Mouse (Mus musculus) heart, embryonic 16.5 days (tissue): ENCODE measurements around the gene Trabd2b. TPM values are rescaled to one million over a fixed set of nuclear protein-coding genes. Genes with fewer than 3 reads are reported as not detected.

Source experiments
- ATAC-seq: fragments of 200-750 bp; cut with Nextera tagmentation; replicated peaks from 2 replicates; pipeline ENCODE4 v1.8.0; 2017; ENCODE audit warnings: moderate number of reproducible peaks; ENCODE audit not compliant: insufficient read depth, low FRiP score; ENCODE audit errors: extremely low read depth
- H3K27ac ChIP-seq: fragments of 300-500 bp; sonication (generic); 2 replicates; pipeline ENCODE4 v1.5.1; 2014; ENCODE audit warnings: mild to moderate bottlenecking, low read length, control low read depth, moderate library complexity
- H3K27me3 ChIP-seq: fragments of 300-500 bp; sonication (generic); 2 replicates; pipeline ENCODE4 v1.6.1; 2014; ENCODE audit warnings: low read length, mixed read lengths; ENCODE audit not compliant: control insufficient read depth, insufficient read depth
- H3K36me3 ChIP-seq: fragments of 300-500 bp; sonication (generic); 2 replicates; pipeline ENCODE4 v1.6.1; 2014; ENCODE audit not compliant: control insufficient read depth, insufficient read depth
- H3K4me1 ChIP-seq: fragments of 300-500 bp; sonication (generic); 2 replicates; pipeline ENCODE4 v1.6.1; 2014; ENCODE audit warnings: low read length, mixed read lengths; ENCODE audit not compliant: control insufficient read depth, insufficient read depth
- H3K4me2 ChIP-seq: fragments of 300-500 bp; sonication (generic); 2 replicates; pipeline ENCODE4 v1.6.1; 2014; ENCODE audit warnings: low read depth, mild to moderate bottlenecking, control low read depth, low read length
- H3K4me3 ChIP-seq: fragments of 300-500 bp; sonication (generic); 2 replicates; pipeline ENCODE4 v1.5.1; 2014; ENCODE audit warnings: mild to moderate bottlenecking, control low read depth, low read length
- H3K9ac ChIP-seq: fragments of 300-500 bp; sonication (generic); 2 replicates; pipeline ENCODE4 v1.6.1; 2014; ENCODE audit warnings: low read length, control low read depth
- H3K9me3 ChIP-seq: fragments of 300-500 bp; sonication (generic); replicated peaks from 2 replicates; pipeline ENCODE4 v1.6.1; 2016; ENCODE audit warnings: low read length; ENCODE audit not compliant: control insufficient read depth
- WGBS: fragments of 180-500 bp; shearing (Covaris S2); extraction: QIAGEN DNeasy Blood & Tissue Kit; methylation state at CpG from one replicate; pipeline ENCODE4 v1.1.7; 2014; 5-methylcytosine and 5-hydroxymethylcytosine counted together
- polyA plus RNA-seq: library from polyadenylated mRNA; unstranded; fragments of >200 nt; fragmentation: Nextera tagmentation; extraction: Ambion mirVana; gene quantifications from 2 replicates; pipeline ENCODE4 v1.2.1, GENCODE M21; 2015

Trabd2b gene
- polyA plus RNA-seq, 1 experiment from 2014 or later = 3.4 TPM

DNA sequence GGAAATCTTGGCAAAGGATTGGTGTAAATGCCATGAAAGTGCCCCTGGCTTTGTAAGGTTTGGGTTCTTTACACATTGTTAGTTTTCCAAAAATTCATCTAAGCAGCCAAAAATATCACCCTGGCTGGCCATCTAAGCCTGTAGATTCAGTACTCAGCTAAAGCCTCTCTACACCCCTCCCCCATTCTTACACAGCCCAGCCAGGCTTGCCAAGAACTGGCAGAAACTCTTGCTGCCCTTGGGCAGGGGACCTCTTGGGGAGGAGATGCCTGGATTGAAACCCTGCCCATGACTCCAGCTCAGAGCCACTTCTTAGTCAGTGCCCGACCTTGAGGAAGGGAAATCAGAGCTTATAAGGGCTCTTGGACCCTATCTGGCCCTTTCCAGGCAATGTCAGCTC, 207.6 kb downstream of the Trabd2b start:
- ATAC-seq = 0 out of 2 replicates have a peak, but pooled peaks have one; percentile 33
- H3K27me3 ChIP-seq = peaks cover 6% of the 10 kb centered on the region; the same call in 1 of the 2 replicates
- no peak overlapping the region for H3K27ac ChIP-seq

GRCm38 (mm10) chr4:114615765-114616164, 209.2 kb downstream of the Trabd2b start:
- Histone ChIP-seq H3K4me1 (peaks cover 33% of the 10 kb centered on the region), H3K4me3 (no peak overlapping the region), H3K27ac (peak overlapping the region; percentile 41), H3K27me3 (peaks cover 4% of the 10 kb centered on the region; the same call in 1 of the 2 replicates), H3K36me3 (no peaks in the 10 kb centered on the region), H3K9ac (no peak overlapping the region), H3K9me3 (no peaks in the 10 kb centered on the region), H3K4me2 (no peak overlapping the region)
- 50% methylated on average over 4 of the region's 4 CpGs for WGBS
- peak; percentile 65; the same call in 1 of the 2 replicates for ATAC-seq

More for the DNA sequence above, 207.6 kb downstream of the Trabd2b start:
- 42% methylated on average over 1 of the region's 1 CpGs for WGBS
- no peak overlapping the region for H3K4me2 ChIP-seq
- H3K4me1 ChIP-seq = peaks cover 24% of the 10 kb centered on the region
- H3K4me3 ChIP-seq = no peak overlapping the region
- H3K36me3 ChIP-seq = no peaks in the 10 kb centered on the region
- no peak overlapping the region for H3K9ac ChIP-seq
- H3K9me3 ChIP-seq = no peaks in the 10 kb centered on the region

- no peak overlapping the region for H3K9ac ChIP-seq
- H3K27ac ChIP-seq = peak overlapping the region; percentile 41
- no peak overlapping the region for H3K4me2 ChIP-seq
- H3K9me3 ChIP-seq = no peaks in the 10 kb centered on the region
- no peaks in the 10 kb centered on the region for H3K36me3 ChIP-seq
- ATAC-seq = peak; percentile 56
- H3K27me3 ChIP-seq = peaks cover 5% of the 10 kb centered on the region
- H3K4me1 ChIP-seq = peaks cover 18% of the 10 kb centered on the region
- H3K4me3 ChIP-seq = no peak overlapping the region
- WGBS = 49% methylated on average over 5 of the region's 5 CpGs
Measured at GRCm38 (mm10) chr4:114622929-114623328, 216.4 kb downstream of the Trabd2b start.

DNA sequence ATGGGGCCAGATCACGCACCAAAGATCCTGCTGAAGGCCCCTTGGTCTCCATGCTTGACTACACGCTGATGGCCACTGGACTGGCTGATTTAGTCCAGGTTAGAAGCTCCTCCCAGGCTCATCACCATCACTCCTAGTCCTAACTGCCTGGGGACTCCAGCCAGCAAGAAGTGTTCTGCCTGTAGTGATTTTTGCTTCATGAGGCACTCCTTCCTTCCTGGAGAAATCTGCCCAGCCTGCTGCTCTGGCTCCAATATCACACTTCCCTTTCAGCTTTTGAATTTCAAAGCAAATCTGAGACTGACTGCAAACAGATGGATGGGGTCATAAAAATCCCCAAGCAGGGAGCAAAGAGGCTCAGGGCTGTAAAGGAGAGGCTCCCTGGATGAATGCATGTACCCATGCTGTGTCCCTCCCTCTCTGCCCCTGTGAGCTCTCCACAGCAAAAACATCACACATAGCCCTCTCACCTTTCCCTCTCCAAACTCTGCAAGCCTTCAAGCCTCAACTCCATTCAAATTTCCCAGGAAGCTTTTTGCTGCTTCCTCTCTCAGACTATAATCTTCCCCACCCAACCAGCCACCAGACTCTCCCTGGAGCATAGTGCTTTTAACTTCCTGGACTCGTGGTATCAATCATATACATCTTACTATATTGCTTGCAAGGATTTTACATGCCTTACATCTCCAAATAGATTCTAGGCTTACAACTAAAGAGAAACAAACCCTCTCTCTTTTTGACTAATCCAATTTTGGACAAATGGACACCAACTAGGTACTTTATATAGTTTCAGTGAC, 217.8 kb downstream of the Trabd2b start:
- H3K4me2 ChIP-seq = no peak overlapping the region
- ATAC-seq = no peak
- WGBS = 54% methylated on average over 3 of the region's 3 CpGs
- H3K4me1 ChIP-seq = peaks cover 18% of the 10 kb centered on the region
- H3K27me3 ChIP-seq = peaks cover 5% of the 10 kb centered on the region
- H3K4me3 ChIP-seq = no peak overlapping the region
- no peaks in the 10 kb centered on the region for H3K9me3 ChIP-seq
- no peaks in the 10 kb centered on the region for H3K36me3 ChIP-seq
- H3K27ac ChIP-seq = no peak overlapping the region
- H3K9ac ChIP-seq = no peak overlapping the region; the same call in 1 of the 2 replicates

- Histone ChIP-seq H3K9ac (peak overlapping the region; percentile 9; the same call in 1 of the 2 replicates), H3K9me3 (no peaks in the 10 kb centered on the region; the same call in 1 of the 2 replicates), H3K4me1 (peaks cover 12% of the 10 kb centered on the region), H3K36me3 (no peaks in the 10 kb centered on the region), H3K27me3 (peaks cover 5% of the 10 kb centered on the region), H3K4me3 (no peak overlapping the region), H3K27ac (no peak overlapping the region), H3K4me2 (no peak overlapping the region)
- no peak for ATAC-seq
- WGBS = 31% methylated on average over 4 of the region's 4 CpGs
Measured at GRCm38 (mm10) chr4:114625357-114625756, 218.8 kb downstream of the Trabd2b start.

DNA sequence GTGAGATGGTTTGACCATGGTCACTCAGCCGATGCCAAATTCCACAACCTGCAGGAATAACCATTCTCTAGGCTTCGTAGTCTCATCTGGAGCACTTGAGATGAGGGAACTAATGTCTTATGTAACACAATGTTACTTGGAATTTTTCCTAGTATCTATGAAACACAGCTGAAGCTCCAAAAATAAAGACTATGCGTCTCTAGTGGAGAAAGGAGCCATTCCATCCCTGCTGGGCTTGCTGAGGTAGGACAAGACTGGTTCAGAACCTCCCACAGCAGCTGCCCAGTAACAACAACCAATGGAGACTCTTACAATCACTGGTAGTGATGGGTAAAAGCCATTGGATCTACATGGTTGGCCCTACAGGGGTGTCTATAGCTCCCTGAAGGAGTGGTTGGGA, 219.4 kb downstream of the Trabd2b start:
- Histone ChIP-seq H3K27ac (no peak overlapping the region), H3K4me2 (no peak overlapping the region), H3K36me3 (no peaks in the 10 kb centered on the region), H3K27me3 (peaks cover 6% of the 10 kb centered on the region), H3K9me3 (no peaks in the 10 kb centered on the region; the same call in 1 of the 2 replicates), H3K4me3 (no peak overlapping the region), H3K4me1 (peaks cover 9% of the 10 kb centered on the region), H3K9ac (no peak overlapping the region)
- no peak for ATAC-seq
- 81% methylated on average over 3 of the region's 3 CpGs for WGBS

GRCm38 (mm10) chr4:114627674-114628293, 221.3 kb downstream of the Trabd2b start:
- H3K36me3 ChIP-seq = no peaks in the 10 kb centered on the region
- H3K4me3 ChIP-seq = no peak overlapping the region
- ATAC-seq = no peak
- H3K9me3 ChIP-seq = no peaks in the 10 kb centered on the region; the same call in 1 of the 2 replicates
- WGBS = 64% methylated on average over 7 of the region's 7 CpGs
- H3K27me3 ChIP-seq = peaks cover 15% of the 10 kb centered on the region
- no peak overlapping the region for H3K4me2 ChIP-seq
- H3K27ac ChIP-seq = no peak overlapping the region
- peaks cover 9% of the 10 kb centered on the region for H3K4me1 ChIP-seq
- H3K9ac ChIP-seq = no peak overlapping the region

DNA sequence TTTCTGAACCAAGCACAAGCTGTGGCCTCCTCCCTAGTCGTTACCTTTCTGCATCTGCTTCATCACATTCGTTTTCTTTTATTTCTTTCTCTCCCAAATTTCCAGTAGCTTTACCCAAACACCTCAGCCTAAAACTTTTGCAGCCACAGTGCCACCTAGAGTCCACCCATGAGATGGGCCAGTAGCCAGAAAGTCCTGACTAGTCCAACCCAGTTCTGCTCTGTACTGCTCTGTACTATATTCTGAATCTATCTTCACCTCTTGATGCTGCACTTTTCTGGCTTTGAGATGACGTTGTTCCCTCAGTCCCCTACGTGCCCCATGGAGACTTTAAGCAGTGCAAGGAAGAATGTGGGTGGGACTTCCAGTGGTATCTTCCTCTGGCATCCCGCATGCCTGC, 229.4 kb downstream of the Trabd2b start:
- H3K27me3 ChIP-seq = peaks cover 52% of the 10 kb centered on the region
- WGBS = 23% methylated on average over 5 of the region's 5 CpGs
- H3K36me3 ChIP-seq = no peaks in the 10 kb centered on the region
- H3K4me2 ChIP-seq = no peak overlapping the region
- H3K4me1 ChIP-seq = no peaks in the 10 kb centered on the region
- H3K9me3 ChIP-seq = no peaks in the 10 kb centered on the region
- no peak for ATAC-seq
- H3K9ac ChIP-seq = no peak overlapping the region
- H3K4me3 ChIP-seq = no peak overlapping the region
- no peak overlapping the region for H3K27ac ChIP-seq

- no peak overlapping the region for H3K4me3 ChIP-seq
- 91% methylated on average over 1 of the region's 1 CpGs for WGBS
- no peaks in the 10 kb centered on the region for H3K36me3 ChIP-seq
- peaks cover 48% of the 10 kb centered on the region for H3K27me3 ChIP-seq
- H3K9me3 ChIP-seq = no peaks in the 10 kb centered on the region
- no peak for ATAC-seq
- no peaks in the 10 kb centered on the region for H3K4me1 ChIP-seq
- H3K4me2 ChIP-seq = no peak overlapping the region
- H3K9ac ChIP-seq = no peak overlapping the region
- no peak overlapping the region for H3K27ac ChIP-seq
Measured at GRCm38 (mm10) chr4:114636324-114636723, 229.8 kb downstream of the Trabd2b start.
